Mouse (Mus musculus): ENCODE results near the gene Cers2.
"Not testable (repeated sequence)": the region's sequence is repeated elsewhere in the genome, so short reads cannot be mapped to it uniquely, and the experiment has no call there.

The Cers2 gene

DNA sequence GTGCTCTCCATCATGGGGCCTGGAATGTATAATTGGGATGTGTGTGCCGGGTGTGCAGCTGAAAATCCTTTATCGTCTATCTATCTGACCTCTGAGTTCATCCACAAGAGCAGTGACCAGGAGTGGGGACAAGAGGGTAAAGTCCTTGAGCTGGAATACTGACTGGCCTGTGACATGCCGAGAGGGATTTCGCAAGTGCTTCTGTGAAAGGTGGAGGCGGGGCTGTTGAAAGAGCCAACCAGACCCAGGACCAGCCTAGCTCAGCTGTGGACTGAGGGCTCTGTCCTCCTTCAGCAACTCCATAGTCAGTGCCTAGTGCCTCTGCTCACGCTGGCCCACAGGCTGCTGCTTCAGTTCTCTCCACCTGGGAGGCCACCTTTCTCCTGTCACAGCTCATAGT is 4.0 kb downstream of the Cers2 start:
- in situ Hi-C loops (cut with MboI): no loop called here

DNA sequence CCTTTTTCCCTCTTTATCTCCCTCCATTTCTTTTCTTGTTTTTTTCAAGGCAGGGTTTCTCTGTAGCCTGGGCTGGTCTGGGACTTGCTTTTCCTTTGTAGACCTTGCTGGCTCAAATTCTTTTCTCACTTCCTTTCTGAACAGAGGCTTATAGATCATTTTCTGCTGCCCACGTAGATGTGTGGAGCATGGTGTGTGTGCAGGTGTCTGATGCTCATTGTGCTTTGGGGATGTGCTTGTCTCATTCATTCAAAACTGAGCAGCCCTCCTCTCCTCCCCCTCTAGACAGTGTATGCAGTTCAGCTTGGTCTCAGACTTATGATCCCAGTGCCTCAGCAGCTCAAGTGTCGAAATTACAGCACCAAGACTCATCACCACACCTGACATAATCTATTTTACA is 4.5 kb downstream of the Cers2 start:
- in situ Hi-C loops (cut with MboI): no loop called here

DNA sequence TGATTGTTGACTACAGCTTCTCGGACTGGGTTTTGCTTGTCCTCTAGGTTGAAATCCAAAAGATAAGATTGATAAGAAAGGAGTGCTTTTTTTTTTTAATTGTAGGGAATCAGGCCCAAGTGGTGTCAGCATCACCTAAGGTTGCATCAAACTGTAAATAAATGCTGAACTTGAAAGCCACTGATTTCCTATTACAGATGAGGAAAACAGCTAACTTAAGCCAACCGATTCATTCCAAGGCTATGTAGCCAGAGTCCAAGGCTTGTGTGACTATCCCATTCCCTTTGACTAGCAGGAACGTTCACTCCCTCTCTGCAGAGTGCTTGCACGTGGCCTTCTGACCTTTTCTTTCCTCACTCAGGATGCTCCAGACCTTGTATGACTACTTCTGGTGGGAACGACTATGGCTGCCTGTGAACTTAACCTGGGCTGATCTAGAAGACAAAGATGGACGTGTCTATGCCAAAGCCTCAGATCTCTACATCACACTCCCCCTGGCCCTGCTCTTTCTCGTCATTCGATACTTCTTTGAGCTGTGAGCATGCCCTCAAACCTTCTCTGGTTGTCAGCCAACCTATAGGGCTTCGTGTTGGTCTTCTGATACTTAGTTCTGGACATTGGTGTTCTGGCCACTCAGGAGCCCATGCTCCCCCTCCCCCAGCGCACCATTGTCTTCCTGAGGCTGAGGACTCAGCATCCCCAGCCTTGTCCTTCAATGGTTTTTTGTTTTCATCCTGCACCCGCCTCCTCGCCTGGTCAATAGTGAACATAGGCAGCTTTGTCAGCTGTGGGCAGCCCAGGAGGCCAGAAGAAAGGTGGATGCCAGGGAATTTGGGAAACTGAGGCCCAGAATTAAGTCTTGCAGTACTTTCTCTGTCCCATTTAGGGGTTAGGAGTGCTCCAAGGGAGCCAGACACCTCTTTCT is 5.4 kb downstream of the Cers2 start:
- in situ Hi-C loops (cut with MboI): no loop called here

DNA sequence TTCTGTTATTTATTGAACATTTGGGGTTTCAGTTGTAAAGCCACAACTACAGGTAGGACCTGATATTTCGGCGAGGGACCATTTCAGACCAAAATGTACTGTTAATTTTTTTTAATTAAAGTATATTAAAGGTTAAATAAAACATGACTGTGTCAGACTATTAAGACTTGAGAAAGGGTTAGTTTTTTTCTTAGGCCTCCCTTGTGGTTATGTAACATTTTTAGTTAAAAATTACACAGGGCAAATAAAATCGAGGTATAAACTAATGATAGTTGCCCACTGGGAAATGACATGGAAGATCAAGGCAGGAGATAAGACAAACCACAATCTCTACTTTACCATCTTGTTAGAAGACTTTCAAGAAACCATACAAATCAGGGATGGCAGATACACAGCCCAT is 8.8 kb downstream of the Cers2 start:
- in situ Hi-C loops (cut with MboI): no loop called here

DNA sequence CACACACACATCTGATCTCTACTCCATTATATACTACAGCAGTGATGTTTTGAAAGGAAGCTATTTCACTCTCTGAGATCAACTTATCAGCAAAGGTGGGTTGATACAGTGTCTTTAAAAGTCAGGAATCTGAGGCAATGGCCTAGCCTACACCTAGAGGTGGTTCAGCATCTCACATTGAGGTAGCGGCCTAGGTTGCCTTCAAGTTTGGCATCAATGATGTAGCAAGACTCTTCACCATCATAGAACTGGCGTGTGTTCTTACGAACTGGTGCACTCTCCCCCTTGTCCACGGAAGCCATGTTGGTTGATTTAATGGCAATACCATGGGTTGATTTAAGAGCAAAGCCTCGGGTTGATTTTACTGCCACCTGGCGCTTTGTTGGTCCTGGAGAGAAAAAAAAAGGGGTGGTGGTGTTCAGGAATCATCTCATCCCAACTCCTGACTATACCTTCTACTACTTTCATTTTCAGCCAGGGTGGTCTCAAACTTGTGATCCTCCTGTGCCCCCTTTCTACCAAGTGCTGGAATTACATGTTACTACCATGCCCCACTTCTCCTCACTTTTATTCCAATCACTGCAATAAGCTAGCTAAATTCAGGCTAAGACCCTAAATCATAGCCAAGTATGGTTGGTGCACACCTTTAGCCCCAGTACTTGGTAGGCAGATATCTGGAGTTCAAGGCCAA is 10.0 kb downstream of the Cers2 start:
- in situ Hi-C loops (cut with MboI): no loop called here

DNA sequence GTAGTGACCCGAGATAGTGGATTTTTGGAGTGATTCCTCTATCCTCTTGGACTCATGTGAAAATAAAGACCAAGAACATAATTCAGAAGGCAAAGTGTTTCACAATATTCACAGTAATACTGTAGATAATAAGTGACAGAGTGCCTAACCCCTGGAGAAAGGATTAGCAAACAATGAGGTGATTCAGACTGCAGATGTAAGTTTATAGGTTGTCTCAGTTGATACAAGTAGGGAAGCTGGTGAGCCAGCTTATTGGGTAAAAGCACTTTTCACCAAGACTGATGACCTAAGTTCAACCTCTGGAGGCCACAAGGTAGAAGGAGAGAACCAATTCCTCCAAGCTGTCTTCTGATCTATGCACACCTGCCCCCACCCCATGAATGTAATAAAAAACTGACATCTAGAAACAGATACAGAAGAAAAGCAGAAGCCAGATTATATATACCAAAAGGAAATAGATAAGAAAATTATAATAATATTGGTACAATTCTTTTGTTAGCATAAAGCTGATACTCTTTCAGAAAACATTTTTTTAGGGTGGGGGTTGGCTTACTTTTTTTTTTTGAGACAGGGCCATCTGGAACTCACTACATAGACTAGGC is 14.3 kb downstream of the Cers2 start:
- in situ Hi-C loops (cut with MboI): no loop called here

DNA sequence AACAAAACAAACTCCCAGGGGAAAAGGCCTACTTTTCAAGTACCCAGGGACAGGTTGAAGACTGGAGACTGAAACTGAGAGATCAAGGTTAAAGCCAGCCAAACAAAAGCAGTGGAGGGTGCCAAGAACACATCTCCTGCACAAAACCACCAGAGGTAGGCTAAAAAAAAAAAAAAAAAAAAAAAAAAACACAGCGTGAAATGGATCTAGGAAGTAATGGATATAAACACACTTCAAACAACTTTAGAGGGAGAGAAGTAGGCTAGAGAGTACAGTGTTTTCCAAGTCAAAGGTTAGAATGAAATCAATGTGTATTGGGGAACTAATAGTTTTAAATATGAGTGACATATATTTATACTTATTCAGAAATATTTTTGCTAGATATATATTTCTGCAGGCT is 16.9 kb downstream of the Cers2 start:
- in situ Hi-C loops (cut with MboI): no loop called here

DNA sequence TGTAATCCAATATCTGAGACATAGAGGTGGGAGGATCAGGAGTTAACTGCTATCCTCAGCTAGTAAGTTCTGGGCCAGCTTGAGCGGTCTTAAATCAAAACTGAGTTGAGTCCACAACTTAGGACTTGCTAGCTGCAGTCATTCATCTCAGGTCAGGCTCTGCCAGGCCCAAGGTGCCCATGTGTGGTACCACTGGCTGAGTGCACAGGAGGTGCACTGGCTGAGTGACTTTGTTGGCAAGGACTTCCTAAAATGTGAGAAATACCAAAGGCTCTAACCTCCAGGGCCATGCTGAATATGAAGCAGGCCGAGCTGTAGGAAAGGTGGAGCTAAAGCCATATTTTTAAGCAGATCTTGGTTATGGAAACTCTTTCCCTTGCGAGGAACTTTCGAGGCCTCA is 22.8 kb downstream of the Cers2 start:
- in situ Hi-C loops (cut with MboI): no loop called here

DNA sequence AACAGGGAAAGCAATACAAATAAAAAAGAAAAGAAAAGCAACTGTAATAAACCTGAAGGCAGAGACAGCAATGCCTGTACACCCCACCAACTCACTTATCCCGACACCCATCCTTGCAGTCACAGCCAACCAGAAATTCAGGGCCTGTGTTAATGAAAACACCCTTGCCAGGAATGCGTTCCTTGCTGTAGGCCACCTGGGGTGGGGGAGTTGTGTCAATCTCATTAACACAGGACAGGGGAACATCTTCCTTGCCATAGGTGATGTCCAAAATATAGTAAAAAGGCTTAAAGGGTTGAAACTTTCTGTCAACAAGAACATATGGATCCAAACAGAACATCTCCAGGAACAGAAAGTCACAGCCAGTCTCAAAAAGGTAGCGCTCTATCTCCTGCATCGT is 23.7 kb downstream of the Cers2 start:
- in situ Hi-C loops (cut with MboI): no loop called here

DNA sequence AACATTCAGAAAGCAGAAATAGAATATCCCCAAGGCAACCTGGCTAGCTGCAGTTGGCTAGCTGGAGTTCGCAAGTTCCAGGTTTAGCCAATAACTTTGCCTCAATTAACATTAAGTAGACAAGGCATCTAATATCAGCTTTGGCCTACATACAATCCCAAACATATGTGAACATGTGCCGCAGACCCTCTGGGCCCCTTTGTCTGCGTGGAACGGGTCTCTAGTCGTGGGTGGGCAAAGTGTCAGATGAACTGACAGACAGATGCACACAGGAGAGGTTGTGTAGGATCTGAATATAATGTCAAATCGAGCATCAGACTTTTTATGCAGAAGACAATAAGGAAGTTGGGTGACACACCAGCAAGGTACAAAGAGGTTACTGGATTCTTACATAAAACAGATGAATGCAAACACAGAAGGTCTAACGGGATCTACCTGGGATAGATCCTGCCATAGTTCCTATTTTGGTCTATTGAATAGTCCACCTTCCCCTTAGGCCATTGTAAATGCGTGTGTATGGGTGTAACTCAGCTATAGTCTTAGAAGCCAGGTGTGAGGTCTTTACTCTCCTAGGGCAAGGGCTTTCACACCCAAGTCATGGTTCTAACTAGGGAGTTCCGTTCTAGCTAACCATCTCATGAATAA is 28.9 kb downstream of the Cers2 start:
- in situ Hi-C loops (cut with MboI): loop anchor here (10.0 kb wide), 1 partner anchor 101 kb away; no protein-coding TSS in a partner anchor

DNA sequence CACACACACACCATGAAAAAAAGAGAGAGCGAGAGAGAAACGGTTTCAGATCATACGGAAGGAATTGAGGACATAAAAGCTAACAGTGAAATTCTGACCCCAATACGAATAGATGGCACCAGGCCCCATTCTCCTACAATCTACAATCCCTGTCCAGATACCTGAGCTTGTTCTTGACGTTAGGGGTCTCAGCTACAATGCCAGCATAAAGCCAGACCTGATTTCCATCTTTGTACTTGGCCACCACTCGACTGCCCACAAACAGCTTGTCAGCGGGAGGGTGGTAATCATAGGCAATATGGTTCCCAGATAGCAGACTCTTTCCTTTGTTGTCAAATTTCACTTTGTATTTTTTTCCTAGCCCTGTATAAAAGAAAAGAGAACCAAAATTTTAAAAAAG is 31.9 kb downstream of the Cers2 start:
- in situ Hi-C loops (cut with MboI): loop anchor here (10.0 kb wide), 1 partner anchor 98 kb away; no protein-coding TSS in a partner anchor

DNA sequence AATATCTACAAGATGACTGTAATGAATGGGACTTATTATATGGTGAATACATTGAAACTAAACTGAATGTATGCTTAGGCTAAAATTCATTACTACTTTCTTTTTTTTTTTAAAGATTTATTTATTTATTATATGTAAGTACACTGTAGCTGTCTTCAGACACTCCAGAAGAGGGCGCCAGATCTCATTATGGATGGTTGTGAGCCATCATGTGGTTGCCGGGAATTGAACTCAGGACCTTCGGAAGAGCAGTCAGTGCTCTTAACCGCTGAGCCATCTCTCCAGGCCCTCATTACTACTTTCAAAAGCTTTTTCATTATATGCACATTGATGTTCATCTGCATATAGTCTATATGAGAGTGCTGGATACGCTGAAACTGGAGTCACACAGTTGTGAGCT is 33.8 kb downstream of the Cers2 start:
- in situ Hi-C loops (cut with MboI): loop anchor here (10.0 kb wide), 1 partner anchor 96 kb away; no protein-coding TSS in a partner anchor

DNA sequence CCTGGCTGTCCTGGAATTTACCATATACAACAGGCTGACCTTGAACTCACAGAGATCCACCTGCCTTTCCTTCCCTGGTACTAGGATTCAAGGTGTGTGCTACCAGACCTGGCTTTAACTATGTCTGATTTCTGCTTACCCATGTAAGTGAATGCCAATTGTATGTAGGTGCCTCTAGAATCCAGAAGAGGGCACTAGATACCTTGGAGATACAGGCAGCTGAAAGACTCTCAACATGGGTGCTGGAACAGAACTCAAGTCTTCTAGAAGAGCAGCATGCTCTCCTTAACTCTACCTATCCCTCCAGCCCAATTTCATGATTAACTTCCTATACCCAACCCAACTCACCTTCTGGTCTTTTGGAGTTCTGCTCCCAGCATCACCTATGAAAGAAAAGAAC is 34.9 kb downstream of the Cers2 start:
- in situ Hi-C loops (cut with MboI): loop anchor here (10.0 kb wide), 1 partner anchor 95 kb away; no protein-coding TSS in a partner anchor

DNA sequence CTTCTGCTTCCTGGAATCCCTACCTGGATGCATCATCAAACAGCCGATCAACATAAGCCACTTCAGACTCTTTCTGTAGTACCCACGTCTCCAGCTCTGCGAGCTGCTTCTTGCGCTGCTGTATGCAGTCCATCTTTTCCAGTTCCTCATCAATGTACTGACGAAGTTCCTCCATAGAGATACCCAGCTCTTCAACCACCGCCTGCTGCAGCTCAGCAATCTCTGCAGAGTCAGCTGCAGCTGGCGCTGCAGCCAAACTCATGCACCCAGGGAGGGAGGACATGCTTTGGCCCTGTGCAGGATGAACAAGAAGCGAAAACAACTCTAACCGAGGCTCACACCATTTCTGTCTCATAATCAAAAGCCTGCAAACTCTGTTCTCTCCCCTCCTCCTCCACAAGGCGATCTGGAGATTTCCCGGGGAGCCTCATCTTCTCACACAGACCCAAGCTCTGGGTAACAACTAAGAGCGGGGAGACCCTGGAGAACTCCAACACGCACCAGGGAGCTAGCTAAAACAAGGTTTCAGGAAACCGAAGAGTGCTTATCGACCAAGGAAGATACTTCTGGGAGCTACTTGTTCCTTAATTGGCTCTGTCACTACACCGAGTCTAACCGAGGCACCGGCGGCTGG is 41.4 kb downstream of the Cers2 start:
- in situ Hi-C loops (cut with MboI): loop anchor here (10.0 kb wide), 1 partner anchor 109 kb away; no protein-coding TSS in a partner anchor

DNA sequence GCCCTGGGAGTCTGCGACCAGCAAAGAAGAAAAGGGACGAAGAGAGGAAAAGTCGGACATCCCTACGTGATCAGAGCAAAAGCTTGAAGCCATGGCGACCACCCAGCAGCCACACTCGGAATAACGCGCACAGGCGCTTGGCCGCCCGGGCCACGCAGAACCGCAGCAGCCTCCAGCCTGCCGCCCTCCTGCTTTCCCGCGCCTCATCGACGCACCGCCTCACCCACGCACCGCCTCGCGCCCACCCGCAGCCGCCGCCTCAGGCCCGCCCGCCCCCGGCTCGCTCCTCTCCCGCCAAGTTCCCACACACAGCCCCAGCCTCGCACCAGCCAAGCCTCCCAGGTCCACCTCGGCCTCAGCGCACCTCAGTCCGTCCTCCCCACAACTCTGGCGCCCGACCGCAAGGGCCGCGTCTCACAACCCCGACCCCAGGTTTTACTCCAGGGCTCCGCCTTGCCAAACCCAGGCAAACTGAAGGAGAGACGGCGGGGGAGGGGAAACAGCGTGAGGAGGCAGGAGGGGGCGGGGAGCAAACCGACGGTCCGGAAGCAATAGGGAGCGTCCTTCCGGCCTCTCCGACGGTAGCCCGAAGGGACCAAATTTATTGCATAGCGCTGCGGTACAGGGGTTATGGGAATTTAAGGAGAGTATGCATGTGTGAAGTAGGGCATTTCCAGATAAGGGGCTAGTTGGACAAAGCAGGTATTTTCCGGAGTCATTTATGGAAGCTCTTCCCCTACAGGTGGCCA is 42.3 kb downstream of the Cers2 start, which contains the start of gene Setdb1:
Setdb1 (minus strand) TSS at position 502 of the 749 bp plus-strand sequence.
- in situ Hi-C loops (cut with MboI): loop anchor here (10.0 kb wide), 1 partner anchor 108 kb away; no protein-coding TSS in a partner anchor

DNA sequence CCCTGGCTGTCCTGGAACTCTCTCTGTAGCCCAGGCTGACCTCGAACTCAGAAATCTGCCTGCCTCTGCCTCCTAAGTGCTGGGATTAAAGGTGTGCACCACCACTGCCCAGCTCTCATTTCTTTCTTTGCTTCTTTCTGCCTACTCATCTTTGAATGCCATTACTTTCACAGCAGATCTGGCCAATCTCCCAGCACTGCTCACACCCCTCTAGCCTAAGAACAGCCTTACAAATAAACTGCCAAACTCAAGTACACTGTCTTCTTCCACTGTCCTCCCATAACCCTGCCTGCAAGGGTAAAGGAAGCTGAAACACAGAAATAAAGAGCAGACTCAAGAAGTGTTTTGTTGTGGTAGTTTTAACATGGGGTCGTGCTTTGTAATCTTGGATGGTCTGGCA is 43.2 kb downstream of the Cers2 start:
- in situ Hi-C loops (cut with MboI): loop anchor here (10.0 kb wide), 1 partner anchor 107 kb away; no protein-coding TSS in a partner anchor

DNA sequence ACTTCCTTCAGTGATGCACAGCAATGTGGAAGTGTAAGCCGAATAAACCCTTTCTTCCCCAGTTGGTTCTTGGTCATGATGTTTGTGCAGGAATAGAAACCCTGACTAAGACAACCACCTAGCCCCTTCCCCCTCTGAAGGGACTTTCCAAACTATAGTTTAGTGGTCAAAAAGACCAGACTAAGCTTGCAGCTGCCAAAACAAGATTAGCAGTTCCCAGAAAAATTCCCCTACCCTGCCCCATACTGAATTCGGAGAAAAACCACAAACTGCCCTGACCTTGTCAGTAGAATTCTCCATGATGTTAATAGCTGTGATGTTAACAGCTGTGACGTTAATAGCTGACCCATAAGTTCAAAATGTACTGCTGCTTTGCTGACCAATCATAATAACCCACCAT is 45.7 kb downstream of the Cers2 start:
- in situ Hi-C loops (cut with MboI): not testable (repeated sequence)

DNA sequence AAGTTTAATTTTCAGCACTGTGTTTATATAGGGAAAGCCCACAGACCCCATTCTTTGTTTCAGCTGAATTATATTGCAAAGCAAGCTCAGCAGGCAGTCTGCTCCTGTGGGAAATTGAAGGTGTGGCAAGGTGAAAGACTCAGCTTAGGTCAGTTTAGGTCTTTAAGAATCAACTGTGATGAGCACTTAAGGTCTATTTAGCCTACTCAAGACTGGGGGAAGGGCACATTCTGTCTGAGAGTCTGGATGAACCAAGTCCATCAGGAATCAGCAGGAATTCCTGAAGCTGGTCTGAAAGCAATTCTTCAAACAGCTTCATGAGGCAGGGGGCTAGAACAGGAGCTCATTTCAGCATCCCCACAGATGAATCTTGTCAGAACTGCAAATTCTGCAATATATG is 55.5 kb downstream of the Cers2 start:
- in situ Hi-C loops (cut with MboI): no loop called here
